Mouse (Mus musculus): ENCODE results near the gene Nolc1.

Gene Nolc1

DNA sequence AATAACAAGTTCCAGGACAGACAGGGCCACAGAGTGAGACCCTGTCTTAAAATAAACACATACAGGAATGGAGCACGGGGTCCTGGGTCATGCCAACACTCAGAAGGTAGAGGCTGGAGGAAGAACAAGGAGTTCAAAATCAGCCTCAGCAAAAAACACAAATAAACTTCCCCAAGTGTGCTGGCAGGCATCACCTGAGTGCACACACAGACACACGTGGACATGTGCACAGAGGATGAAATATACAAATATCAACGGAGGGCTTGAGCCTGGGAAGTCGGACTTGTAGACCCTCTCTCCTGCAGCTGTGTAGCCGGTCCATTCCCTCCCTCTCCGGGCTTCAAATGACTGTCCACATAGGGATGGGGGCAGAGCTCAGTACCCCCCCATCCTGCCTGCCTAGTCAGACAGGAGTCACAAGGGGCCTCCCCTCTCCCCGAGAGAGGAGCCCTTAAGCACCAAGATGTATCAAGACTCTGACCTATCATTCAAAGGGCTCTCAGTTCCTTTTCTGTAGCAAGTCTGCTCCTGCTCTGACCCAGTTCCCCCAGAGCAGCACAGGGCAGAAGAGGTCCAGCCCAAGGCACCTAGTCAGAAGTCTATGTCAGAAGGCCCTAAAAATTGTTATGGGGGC is 34.2 kb upstream of the Nolc1 start:
- in situ Hi-C loops (cut with MboI, MseI): loop anchor here (5.0 to 25.0 kb wide), 3 partner anchors 44 to 1779 kb away; partner anchors contain the start of gene Armh3 (in 1 of the 2)

DNA sequence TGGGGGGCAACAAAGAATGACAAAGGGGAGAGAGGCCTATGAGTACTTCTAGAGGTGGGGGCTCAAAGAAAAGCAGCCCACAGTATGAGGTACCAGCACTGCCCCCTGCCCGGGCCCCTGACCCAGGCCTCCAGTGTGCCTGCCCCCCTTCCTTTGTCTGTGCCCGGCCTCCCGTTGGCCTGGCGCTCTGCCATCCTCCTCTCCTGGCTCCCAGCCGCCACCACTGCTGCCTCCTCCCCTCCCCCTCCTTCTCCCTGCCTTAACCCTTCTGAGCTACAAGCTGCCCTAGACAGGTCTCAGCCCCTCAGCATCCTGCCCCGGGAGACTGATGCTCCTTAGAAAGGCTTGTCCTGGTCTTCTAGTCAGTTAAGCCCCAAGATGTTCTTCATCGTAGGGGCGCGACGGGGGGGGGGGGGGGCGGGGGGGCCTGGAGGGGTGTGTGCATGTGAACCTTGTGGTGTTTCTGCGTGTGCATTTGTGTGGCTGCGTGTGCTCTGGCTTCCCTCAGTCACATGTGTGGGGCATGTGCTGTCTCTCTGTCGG is 33.7 kb upstream of the Nolc1 start:
- in situ Hi-C loops (cut with MboI, MseI): loop anchor here (5.0 to 25.0 kb wide), 3 partner anchors 45 to 1780 kb away; partner anchors contain the start of gene Armh3 (in 1 of the 2)

DNA sequence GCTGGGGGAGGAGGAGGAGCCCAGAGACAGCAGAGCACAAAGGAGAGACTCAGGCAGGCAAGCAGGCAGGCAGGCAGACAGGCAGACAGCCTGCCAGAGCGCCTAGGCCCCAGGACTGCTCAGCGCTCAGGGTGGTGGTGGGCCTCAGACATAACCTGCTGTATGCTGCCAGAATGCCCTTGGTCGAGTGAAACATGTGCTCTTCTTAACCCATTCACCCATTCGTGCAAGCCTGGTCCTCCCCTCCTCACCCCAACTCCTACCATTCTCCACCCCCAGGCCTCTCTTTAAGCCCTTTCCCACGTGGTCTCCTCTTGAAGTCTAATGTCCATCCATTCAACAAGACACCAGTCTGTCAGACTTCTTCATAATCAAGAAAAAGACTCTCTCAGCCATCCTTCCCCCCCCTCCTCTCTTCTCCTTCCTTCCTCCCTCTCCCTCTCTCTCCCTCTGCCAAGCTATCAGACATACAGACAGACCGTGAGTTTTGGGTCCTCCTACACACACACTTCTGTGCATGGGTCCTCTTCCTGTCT is 33.1 kb upstream of the Nolc1 start:
- in situ Hi-C loops (cut with MboI, MseI): loop anchor here (5.0 to 25.0 kb wide), 3 partner anchors 45 to 1780 kb away; partner anchors contain the start of gene Armh3 (in 1 of the 2)

DNA sequence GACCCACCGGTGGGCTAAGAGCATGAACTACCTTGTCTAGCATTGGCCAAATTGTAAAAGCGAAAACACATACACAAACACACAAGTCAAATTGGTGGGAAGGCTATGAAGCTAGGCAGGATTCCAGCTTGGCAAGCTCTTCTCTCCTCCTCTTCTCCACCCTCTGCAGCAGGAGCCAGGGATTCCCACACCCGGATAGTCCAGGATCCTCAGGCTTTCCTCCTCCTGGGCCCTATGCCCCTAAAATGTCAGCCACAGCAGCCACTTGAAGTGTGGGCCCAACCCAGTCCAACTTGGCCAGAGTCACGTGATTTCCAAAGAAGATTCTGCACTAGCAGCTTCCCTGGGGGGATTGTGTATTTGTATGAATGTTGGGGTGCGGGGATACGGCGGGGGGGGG is 32.3 kb upstream of the Nolc1 start:
- in situ Hi-C loops (cut with MboI, MseI): loop anchor here (5.0 to 25.0 kb wide), 3 partner anchors 46 to 1781 kb away; partner anchors contain the start of gene Armh3 (in 1 of the 2)

DNA sequence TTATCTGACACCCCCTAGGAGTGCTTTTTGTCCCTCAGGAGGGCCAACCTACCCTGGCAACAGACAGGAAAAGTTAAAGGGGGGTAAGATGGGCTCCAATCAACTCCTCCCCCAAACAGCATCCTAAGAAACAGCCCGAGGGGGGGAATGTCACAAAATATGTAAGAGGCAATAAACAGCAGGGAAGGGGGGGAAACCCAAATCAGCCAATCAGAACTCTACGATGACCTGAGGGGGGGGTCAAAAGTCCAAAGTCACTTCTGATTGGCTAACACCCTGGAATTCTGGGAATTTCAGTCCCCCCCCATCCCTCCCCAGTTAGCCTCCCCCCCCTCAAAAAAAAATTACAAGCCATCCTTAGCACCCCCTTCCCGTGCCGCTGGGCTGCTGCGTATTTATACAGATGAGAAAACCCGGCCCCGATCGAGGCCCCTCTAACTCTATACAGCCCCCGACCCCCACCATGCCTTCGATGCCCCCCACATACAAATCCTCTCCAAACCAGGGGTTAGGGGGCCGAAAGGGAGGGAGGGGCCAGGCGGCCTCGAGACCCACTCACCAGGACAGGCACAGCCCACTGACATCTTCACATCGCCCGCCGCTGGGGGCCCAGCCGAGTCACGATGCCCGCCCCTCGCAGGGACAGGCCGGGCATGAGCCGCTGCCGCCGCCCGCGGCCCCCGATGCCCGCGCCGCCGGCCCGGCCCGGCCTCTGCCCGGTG is 31.2 kb upstream of the Nolc1 start, which contains the start of gene Pprc1:
Pprc1 (plus strand) TSS at position 616 of the 722 bp plus-strand sequence.
- in situ Hi-C loops (cut with MboI, MseI): loop anchor here (5.0 to 25.0 kb wide), 3 partner anchors 47 to 1782 kb away; partner anchors contain the start of gene Armh3 (in 1 of the 2)

DNA sequence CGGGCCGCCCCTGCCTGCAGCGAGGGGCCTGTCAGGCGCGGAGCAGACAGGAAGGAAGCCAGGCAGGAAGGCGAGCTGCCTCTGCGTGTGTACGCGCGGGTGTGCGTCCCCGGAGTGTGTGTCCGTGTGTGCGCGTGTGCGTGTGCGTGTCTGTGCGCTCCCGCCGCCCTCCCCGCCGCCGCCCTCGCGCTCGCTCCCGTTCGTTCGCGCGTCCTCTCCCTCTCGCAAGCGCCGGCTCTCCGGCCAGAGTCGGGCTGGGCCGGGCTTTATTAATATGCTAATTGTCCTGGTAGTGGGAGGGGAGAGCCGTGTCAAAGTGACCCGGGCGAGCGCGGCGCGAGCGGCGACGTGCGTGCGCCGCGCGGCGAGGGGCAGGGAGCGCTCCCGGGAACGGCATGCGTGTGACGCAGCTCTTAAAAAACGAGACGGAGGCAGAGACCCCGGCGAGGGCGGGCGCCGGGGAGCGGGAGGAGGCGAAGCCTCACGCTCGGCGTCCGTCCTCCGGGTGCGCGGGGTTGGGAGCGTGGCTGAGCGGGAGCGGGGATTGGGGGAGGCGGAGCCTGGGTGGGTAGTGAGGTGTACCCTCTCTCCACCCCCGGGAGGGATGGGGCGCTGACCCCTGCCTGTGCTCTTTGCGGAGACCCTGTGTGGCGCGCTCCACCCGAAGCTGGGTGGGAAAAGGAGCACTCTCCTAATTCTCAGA is 30.5 kb upstream of the Nolc1 start, which contains the start of gene Ldb1:
Ldb1 (minus strand) TSS at position 222 of the 703 bp plus-strand sequence.
- in situ Hi-C loops (cut with MboI, MseI): loop anchor here (5.0 to 25.0 kb wide), 3 partner anchors 48 to 1783 kb away; partner anchors contain the start of gene Armh3 (in 1 of the 2)

DNA sequence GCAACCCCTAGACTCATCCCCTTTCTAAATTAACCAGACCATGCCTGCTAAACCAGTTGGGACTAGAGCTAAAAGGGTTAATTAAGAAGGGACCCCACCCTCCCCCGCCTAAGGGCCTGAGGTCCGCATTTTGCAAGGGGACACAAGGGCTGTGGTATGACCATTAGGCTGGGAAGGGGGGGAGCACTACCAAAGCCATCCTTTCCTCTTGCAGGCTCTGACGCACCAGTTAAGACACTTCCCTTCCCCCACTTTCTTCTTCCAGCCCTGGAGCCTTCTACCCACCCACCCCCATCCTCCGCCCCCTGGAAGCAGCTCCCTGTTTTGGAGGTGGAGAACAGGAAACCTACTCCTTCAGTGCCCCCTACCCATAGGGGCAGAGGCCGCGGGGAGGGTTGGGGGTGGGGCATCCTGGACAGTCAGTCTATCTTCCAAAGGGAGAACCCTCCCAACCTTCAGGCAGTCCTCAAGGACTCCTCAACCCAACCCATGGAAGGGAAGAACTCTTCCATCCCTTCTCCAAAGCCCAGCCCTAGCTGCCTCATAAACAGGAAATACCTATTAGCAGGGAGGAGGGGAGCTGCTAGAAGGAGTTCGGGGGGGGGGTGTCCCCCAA is 29.9 kb upstream of the Nolc1 start:
- in situ Hi-C loops (cut with MboI, MseI): loop anchor here in 1 of 2 experiments (10.0 to 25.0 kb wide), 2 partner anchors 61 to 1784 kb away; no protein-coding TSS in a partner anchor

DNA sequence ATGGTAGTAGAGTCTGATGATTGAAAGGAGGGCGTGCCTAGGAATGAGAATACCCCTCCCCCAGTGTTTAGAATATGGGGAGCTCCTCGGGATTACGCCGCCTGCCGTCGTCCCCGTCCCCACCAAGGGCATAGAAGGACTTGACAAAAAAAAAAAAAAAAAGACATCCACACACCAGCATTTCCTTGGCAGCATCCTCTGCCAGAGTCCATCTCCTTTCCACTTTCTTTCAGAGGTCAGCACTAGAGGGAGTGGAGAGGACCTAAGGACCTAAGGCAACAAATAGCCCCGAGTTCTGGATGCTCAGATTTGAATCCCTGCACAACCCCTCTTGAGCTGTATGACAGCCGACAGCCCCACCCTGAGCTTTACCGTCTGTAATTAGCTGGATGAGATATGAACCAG is 29.0 kb upstream of the Nolc1 start:
- in situ Hi-C loops (cut with MboI, MseI): loop anchor here in 1 of 2 experiments (10.0 to 25.0 kb wide), 2 partner anchors 62 to 1784 kb away; no protein-coding TSS in a partner anchor

DNA sequence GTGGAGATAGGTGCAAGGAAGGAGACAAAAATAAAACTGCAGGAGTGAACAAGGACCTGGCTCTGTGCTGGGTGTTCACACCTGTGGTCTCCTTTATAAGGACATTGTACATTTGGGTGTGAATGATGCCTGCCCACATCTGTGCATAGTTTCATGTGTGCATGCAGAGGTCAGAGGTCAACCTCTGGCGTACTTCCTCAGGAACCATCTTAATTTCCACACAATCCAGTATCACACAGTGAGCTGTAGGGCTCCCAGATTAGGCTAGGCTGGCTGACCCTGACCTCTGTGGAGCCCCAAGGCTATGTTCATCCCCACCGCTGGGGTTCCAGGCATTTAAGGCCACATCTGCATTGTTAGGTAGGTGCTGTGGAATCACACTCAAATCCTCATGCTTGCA is 28.2 kb upstream of the Nolc1 start:
- in situ Hi-C loops (cut with MboI, MseI): loop anchor here in 1 of 2 experiments (10.0 to 25.0 kb wide), 2 partner anchors 63 to 1785 kb away; no protein-coding TSS in a partner anchor

DNA sequence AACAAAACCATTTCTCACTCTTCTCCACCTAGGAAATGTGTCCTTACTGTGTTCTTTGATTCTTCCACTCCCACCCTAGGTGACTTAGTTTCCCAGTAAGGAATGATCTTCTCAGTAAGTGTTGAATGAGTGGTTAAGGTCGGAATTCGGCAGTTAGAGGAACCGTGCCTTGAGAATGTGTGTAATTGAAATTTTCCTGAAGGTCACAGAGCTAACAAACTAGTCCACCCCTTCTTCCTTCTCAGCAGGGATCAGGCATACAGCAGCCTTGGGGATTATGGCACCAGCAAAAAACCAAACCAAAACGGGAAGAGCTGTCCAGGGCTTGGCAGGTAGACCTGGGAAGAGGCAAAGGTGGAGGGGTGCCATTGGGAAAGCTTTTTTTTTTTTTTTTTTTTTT is 26.5 kb upstream of the Nolc1 start:
- in situ Hi-C loops (cut with MboI, MseI): loop anchor here in 1 of 2 experiments (10.0 to 25.0 kb wide), 2 partner anchors 64 to 1787 kb away; no protein-coding TSS in a partner anchor

DNA sequence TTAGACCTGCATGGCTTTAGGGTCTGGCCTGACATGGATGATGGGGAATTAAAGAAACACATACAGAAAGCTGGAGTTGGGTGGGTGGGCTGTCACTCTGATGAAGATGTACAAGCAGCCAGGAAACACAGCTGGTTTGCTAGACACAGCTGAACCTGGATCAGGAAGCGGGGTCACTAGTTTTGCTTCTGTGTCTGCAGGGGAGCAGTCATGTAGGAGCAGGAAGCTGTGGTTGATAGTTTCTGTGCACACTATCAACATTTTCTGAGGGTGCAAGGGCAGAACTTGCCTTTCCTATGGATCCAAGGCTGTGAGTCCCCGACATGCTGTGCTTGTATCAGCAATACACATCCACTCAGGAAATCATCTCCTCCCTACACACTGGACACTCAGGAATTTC is 25.2 kb upstream of the Nolc1 start:
- in situ Hi-C loops (cut with MboI, MseI): loop anchor here in 1 of 2 experiments (5.0 to 25.0 kb wide), 2 partner anchors 1038 to 1763 kb away; partner anchors contain the start of genes Lzts2 and Scd2

DNA sequence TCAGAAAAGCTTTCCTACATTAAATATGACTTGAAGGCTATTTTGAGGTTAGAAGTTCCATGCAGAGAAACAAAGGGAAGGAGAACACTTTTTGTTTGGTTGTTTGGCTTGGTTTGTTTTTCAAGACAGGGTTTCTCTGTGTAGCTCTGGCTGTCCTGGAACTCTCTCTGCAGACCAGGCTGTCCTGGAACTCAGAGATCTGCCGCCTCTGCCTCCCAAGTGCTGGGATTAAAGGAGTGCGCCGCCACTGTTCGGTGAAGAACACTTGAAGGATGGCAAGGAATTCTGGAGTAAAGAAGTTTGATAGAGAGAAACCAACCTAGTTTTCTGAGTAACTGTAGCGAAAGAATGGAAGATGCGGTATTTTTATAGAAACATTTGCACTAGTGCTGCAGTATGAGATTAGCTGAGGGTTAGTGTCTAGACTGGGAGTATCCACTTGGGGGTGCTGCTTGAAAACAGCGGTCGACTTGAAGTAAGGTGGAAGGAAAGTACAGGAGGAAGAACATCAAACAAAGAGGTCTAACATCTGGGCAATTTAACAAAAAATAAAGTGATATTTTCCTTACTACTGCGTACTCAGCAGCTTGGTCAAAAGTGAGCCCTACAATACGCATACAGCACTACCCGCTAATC is 19.8 kb upstream of the Nolc1 start:
- in situ Hi-C loops (cut with MboI, MseI): loop anchor here in 1 of 2 experiments (25.0 kb wide), 1 partner anchor 1769 kb away; the partner anchor contains the start of gene Scd2

DNA sequence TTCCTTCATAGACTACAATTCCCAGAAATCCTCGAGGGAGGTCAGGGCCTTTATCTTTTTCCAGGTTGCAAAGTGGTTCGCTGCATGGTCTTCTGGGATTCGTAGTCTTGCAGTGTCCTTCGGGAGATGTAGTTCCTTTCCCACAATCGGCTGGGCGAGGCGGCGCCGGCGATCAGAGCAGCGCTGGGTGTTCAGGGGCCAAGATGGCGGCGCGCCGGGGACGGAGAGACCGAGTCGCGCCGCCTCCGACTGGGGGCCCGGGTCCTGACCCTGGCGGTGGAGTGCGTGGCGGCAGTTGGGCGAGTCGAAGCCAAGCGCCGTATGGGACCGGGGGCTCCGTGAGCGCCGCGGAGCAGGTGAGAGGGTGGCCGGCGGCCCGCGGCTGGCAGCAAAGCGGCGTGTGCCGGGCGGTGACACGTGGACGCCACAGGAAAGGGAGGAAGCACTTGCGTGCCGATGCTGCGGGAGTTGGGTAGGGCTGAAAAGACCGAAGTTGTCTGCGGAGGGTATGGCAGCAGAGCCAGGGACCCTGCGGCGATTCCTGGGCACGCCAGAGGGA is 19.2 kb upstream of the Nolc1 start:
- in situ Hi-C loops (cut with MboI, MseI): loop anchor here in 1 of 2 experiments (25.0 kb wide), 1 partner anchor 1769 kb away; the partner anchor contains the start of gene Scd2

DNA sequence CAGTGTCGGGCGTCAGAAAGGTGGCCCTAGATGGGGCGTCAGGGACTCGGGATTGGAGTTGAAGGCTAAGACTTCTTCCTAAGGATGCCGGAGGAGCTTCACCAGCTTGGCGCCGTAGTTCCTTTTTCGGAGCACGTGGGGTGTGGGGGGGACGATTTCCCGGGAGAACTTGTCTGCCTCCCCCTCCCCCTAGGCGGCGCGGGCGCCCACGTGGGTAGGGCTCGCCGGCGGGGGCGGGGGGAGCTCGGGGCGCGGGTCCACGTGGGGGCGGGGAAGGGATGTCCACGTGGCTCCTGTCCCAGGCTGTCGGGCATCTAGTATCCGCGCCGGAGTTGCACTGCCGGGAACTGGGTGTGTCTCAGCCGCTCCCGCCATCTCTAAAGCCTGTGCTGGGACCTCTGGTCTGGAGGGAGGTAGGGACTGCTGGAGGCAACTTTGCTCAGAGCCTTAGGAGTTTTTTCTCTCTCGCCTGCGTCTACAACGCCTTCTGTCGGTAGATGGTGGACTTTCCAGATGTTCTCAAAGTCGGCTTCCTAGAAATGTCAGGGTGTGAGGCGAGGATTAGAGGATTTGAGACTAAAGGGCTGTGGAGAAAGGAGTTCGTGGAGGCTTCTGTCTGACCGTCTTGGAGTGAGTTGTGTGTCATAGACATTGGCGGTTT is 18.6 kb upstream of the Nolc1 start:
- in situ Hi-C loops (cut with MboI, MseI): loop anchor here in 1 of 2 experiments (25.0 kb wide), 1 partner anchor 1770 kb away; the partner anchor contains the start of gene Scd2

DNA sequence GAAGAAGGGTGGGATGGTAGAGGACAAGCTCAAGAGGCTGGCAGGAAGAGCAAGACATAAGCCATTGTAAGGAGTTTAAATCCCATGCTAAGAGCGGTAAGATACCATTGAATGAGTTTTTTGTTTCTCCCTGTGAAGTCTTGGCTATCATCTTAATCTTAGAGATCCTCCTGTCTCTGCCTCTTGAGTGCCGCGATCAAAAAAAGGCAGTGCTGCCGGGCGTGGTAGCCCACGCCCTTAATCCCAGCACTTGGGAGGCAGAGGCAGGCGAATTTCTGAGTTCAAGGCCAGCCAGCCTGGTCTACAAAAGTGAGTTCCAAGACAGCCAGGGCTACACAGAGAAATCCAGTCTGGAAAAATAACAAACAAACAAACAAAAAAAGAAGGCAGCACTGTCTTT is 17.2 kb upstream of the Nolc1 start:
- in situ Hi-C loops (cut with MboI, MseI): loop anchor here in 1 of 2 experiments (25.0 kb wide), 1 partner anchor 1771 kb away; the partner anchor contains the start of gene Scd2

DNA sequence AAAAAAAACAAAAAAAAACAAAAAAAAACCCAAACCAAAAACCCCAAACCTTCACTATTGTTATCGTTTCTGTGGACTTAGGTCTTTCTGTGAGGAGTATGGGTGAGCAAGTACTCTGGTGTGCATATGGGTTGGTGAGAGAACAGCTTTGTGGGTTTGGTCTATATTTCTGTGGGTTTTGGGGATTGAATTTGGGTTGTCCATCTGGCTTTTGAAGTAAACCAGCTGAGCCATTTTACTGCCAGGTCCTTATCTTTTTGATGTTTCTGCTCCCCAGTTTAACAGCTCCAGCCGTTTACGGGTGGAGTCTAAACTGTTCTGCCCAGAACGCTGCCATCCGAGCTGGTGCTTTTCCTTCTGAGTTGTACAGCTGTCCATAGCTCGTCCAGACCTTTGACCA is 14.8 kb upstream of the Nolc1 start:
- in situ Hi-C loops (cut with MboI, MseI): loop anchor here in 1 of 2 experiments (25.0 kb wide), 1 partner anchor 1774 kb away; the partner anchor contains the start of gene Scd2

DNA sequence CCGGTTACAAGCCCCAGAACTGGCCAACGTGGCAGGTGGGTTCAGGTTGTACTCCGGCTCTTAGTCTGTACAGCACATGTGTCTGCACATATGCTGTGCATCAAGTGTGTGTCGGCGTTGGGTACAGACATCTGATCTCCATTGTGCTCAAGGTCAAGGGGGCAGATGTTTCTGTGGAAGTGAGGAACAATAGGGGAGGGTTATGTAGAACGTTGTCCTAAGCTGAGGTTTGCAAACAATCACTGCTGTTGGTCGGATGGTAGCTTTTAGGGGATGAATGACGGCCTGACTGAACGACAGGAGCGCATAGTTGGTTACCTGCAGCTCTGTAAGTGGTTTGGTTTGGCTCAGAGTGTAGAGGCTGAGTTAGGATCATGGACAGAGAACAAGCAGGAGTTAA is 7.6 kb upstream of the Nolc1 start:
- in situ Hi-C loops (cut with MboI, MseI): loop anchor here in 1 of 2 experiments (25.0 kb wide), 1 partner anchor 1781 kb away; the partner anchor contains the start of gene Scd2

DNA sequence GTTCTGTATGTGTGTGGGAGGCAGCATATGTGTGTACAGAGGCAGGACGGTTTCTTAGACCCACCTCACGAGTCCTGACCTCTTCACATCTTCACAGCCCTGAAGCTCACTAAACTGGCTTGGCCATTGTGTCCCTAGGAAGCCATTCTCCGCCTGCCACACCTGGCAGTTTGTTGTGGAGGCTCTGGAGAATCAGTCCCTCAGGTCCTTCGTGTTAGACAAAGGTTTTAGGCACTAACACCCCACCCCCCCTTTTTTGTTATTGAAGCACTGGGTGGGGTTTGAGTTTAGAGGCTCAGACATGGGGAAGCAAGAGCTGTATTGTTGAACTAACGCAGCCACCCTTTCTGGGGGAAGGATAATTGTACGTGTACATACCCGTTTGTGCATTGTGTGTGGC is 2.4 kb upstream of the Nolc1 start:
- in situ Hi-C loops (cut with MboI, MseI): loop anchor here in 1 of 2 experiments (25.0 kb wide), 1 partner anchor 1786 kb away; the partner anchor contains the start of gene Scd2

Measured in T-helper 17 cell (primary cell).